13 mouse cellular contexts compared by ENCODE assay signal in genomic region chr2:125278474-125278873, GRCm38 (mm10). TPM values are rescaled to one million over a fixed set of nuclear protein-coding genes. Genes with fewer than 3 reads are reported as not detected.
DNase-seq lines count a peak whose midpoint lies in the region; ATAC-seq and TF ChIP-seq lines count a peak whose summit lies in the region.
"Had no signal": no experiment of that assay in that cellular context is flagged by ENCODE, and none has a peak within 500 bp of the region (broad histone marks: within the 10 kb centered on the region; RNA-seq: fewer than 3 reads in every experiment).

No protein-coding gene starts in this region.

- H3K4me3 ChIP-seq in intestine, postnatal 0 days (ENCODE audit: low read depth, low read length) = no peak overlapping the region
- no peak overlapping the region for H3K4me3 ChIP-seq in layer of hippocampus, adult 2 months
- H3K4me3 ChIP-seq: forebrain, embryonic 10.5 days; hindbrain, embryonic 13.5 days had no signal

- peak; percentile 16 for DNase-seq in urinary bladder, postnatal 25 days (ENCODE audit: low spot score)
- no peak for DNase-seq in urinary bladder, postnatal 10 days (ENCODE audit: low spot score)
- DNase-seq in gonadal fat pad, adult 2 months (ENCODE audit: low read depth) = peak; percentile 47
- DNase-seq in frontal cortex, postnatal 10 days (ENCODE audit: low spot score in 2 of 2) = no peak
- DNase-seq in left cerebral cortex, adult 9 months (ENCODE audit: low spot score in 2 of 2) = no peak
- no peak for DNase-seq in right cerebral cortex, postnatal 10 days (ENCODE audit: low spot score in 2 of 2)
- DNase-seq in layer of hippocampus, adult 2 months (ENCODE audit: low spot score in 2 of 2) = no peak
- DNase-seq: kidney, postnatal 10 days; liver, postnatal 0 days had no signal

- H3K9me3 ChIP-seq in intestine, postnatal 0 days (ENCODE audit: control insufficient read depth) = no peaks in the 10 kb centered on the region
- H3K9me3 ChIP-seq: forebrain, embryonic 10.5 days; G1E; hindbrain, embryonic 13.5 days had no signal

- no peak overlapping the region for H3K27ac ChIP-seq in intestine, postnatal 0 days (ENCODE audit: low read depth, low read length)
- H3K27ac ChIP-seq in layer of hippocampus, adult 2 months = no peak overlapping the region
- H3K27ac ChIP-seq: forebrain, embryonic 10.5 days; hindbrain, embryonic 13.5 days had no signal

- no peak overlapping the region for H3K4me2 ChIP-seq in intestine, postnatal 0 days (replicated peaks; ENCODE audit: low read depth)
- H3K4me2 ChIP-seq: hindbrain, embryonic 13.5 days had no signal

- no peak for TF ChIP-seq CTCF in intestine, postnatal 0 days (IDR thresholded peaks at IDR 0.05; ENCODE audit: low read depth)
- TF ChIP-seq CTCF in layer of hippocampus, adult 2 months (conservative IDR thresholded peaks at IDR 0.05) = no peak

- peak; percentile 56; the same call in 1 of the 2 replicates for ATAC-seq in intestine, postnatal 0 days
- ATAC-seq: liver, postnatal 0 days had no signal

- H3K4me1 ChIP-seq in intestine, postnatal 0 days (replicated peaks; ENCODE audit: control insufficient read depth, insufficient read depth, low read length) = 0 out of 2 replicates have a peak, but pooled peaks cover 5% of the 10 kb centered on the region
- H3K4me1 ChIP-seq: hindbrain, embryonic 13.5 days had no signal

- no peaks in the 10 kb centered on the region for H3K36me3 ChIP-seq in intestine, postnatal 0 days (ENCODE audit: control insufficient read depth, insufficient read depth)
- H3K36me3 ChIP-seq: forebrain, embryonic 10.5 days; G1E; hindbrain, embryonic 13.5 days had no signal

- WGBS in intestine, postnatal 0 days = 15% methylated on average over 7 of the region's 7 CpGs

- no peak overlapping the region for H3K9ac ChIP-seq in intestine, postnatal 0 days (ENCODE audit: low read depth, low read length)
- H3K9ac ChIP-seq: hindbrain, embryonic 13.5 days; liver, postnatal 0 days had no signal

- H3K27me3 ChIP-seq in intestine, postnatal 0 days (replicated peaks; ENCODE audit: control insufficient read depth, insufficient read depth, low read length) = no peaks in the 10 kb centered on the region
- H3K27me3 ChIP-seq: hindbrain, embryonic 13.5 days had no signal

RNA-seq across cellular contexts. Expression of gene Dut, which starts 31.5 kb away (rescaled TPM):
- polyA plus RNA-seq in gonadal fat pad, adult 2 months (2012; rRNA removed) = 17.8 and 23.0 TPM in 2 replicates
- 48.5 and 51.4 TPM in 2 replicates for polyA plus RNA-seq in intestine, postnatal 0 days (2015; fragmentation: Nextera tagmentation; extraction: Ambion mirVana)
- 10 to 100 TPM; 27.1 to 28.4 TPM for total RNA-seq in layer of hippocampus, adult 2 months (2021)

Comparison
In these comparisons a context has a peak if more than half of its experiments do, and no peak if none do; other contexts are left out.
1. DNase-seq: peak in urinary bladder, postnatal 25 days (single experiment) and gonadal fat pad, adult 2 months (single experiment); none in urinary bladder, postnatal 10 days (single experiment), frontal cortex, postnatal 10 days (0 of 2), left cerebral cortex, adult 9 months (0 of 2), right cerebral cortex, postnatal 10 days (0 of 2) and layer of hippocampus, adult 2 months (0 of 2).